Mouse (Mus musculus): Measurements from ENCODE around the gene Hus1b. TPM values are rescaled to one million over a fixed set of nuclear protein-coding genes. Genes with fewer than 3 reads are reported as not detected.

Gene Hus1b
- total RNA-seq (2023): 5.7 TPM

GRCm38 (mm10) chr13:30947540-30947939, at the start of gene Hus1b:
TSS of gene Hus1b (minus strand) at chr13:30947759.

GRCm38 (mm10) chr13:30973501-30974246, 26.1 kb upstream of the Hus1b start, which contains the start of the genes Exoc2 and Gm5447:
TSS of gene Exoc2 (minus strand) at chr13:30974093.
TSS of gene Gm5447 (plus strand) at chr13:30974204.

Other genes with a start within 250 kb of the Hus1b start
- gene Irf4, start 198.5 kb downstream of the Hus1b start, total RNA-seq (2023): 59.7 TPM
- 71.4 TPM for gene Exoc2, start 26.3 kb upstream of the Hus1b start, total RNA-seq (2023)
- not detected for gene Gm5447, start 26.4 kb upstream of the Hus1b start, total RNA-seq (2023)